Comparison of ENCODE assay signal across 21 mouse cellular contexts in the genomic region with DNA sequence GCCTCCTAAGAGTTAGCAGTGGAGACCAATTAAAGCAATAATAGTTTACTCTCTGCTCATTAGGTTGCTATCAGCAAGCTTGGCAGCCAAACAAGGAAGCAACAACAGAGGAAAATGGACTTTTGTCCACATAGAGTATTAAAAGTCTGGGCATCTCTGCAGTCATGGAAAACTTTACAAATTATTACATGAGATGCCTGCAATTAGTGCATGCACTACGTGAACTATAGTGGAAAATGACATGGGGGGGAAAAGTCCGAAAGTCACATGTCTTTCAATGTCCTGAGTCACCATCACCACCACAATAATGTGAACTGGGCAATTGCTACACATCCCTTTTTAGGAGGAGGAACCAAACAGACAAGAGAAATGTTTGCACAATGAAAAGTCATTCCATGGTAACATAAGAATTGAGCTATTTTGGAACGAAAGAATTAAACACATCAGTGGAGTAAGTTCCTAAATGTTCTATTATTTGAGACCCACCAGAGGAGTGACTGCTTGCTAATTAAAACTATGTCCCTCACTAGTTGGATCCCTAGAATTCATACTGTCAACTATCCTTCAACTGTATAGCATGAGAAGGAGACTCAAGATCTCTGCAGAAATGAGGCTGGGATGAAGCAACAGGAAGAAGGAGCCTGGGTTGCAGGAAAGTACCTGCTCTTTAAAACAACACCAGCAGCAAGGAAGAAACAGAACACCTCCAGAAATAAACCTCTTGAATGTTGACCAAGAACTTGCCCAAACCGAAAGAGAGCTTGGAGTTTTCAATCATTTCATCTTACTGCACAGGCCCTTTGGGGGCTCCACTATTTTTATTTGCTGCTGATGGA. TPM values are rescaled to one million over a fixed set of nuclear protein-coding genes. Genes with fewer than 3 reads are reported as not detected.
DNase-seq lines count a peak whose midpoint lies in the region; ATAC-seq and TF ChIP-seq lines count a peak whose summit lies in the region.
"Had no signal": no experiment of that assay in that cellular context is flagged by ENCODE, and none has a peak within 500 bp of the region (broad histone marks: within the 10 kb centered on the region; RNA-seq: fewer than 3 reads in every experiment).

No protein-coding gene starts in this region.

- H3K9me3 ChIP-seq in lung, postnatal 0 days (ENCODE audit: low read length): no peaks in the 10 kb centered on the region
- H3K9me3 ChIP-seq: embryonic facial prominence, embryonic 12.5 days; heart, embryonic 15.5 days; limb, embryonic 13.5 days; midbrain, embryonic 13.5 days; neural tube, embryonic 13.5 days; stomach, embryonic 15.5 days had no signal

- no peak overlapping the region for H3K4me2 ChIP-seq in lung, postnatal 0 days (replicated peaks; ENCODE audit: low read depth, low read length)
- H3K4me2 ChIP-seq: embryonic facial prominence, embryonic 12.5 days; heart, embryonic 15.5 days; hindbrain, embryonic 14.5 days; limb, embryonic 13.5 days; lung, embryonic 14.5 days; midbrain, embryonic 13.5 days; neural tube, embryonic 13.5 days; stomach, embryonic 15.5 days had no signal

- no peak overlapping the region for H3K27ac ChIP-seq in lung, postnatal 0 days (ENCODE audit: low read length)
- peak overlapping the region; percentile 27; the same call in 1 of the 2 replicates for H3K27ac ChIP-seq in bone marrow, adult 2 months (ENCODE audit: control insufficient read depth, insufficient read depth, low read depth, low read length, poor library complexity)
- H3K27ac ChIP-seq: embryonic facial prominence, embryonic 12.5 days; heart, embryonic 15.5 days; hindbrain, embryonic 14.5 days; limb, embryonic 13.5 days; midbrain, embryonic 13.5 days; neural tube, embryonic 13.5 days; stomach, embryonic 15.5 days had no signal

- H3K4me1 ChIP-seq in lung, postnatal 0 days (ENCODE audit: insufficient read depth, low read depth, low read length): no peaks in the 10 kb centered on the region
- no peaks in the 10 kb centered on the region; the same call in 1 of the 2 replicates for H3K4me1 ChIP-seq in bone marrow, adult 2 months (ENCODE audit: control insufficient read depth, insufficient read depth, low read length)
- H3K4me1 ChIP-seq: embryonic facial prominence, embryonic 12.5 days; limb, embryonic 13.5 days; midbrain, embryonic 13.5 days; neural tube, embryonic 13.5 days; stomach, embryonic 15.5 days had no signal

- no peak overlapping the region for H3K4me3 ChIP-seq in lung, postnatal 0 days (ENCODE audit: low read depth, low read length)
- H3K4me3 ChIP-seq in bone marrow, adult 2 months (replicated peaks; ENCODE audit: control insufficient read depth, low read depth, low read length): no peak overlapping the region
- H3K4me3 ChIP-seq: embryonic facial prominence, embryonic 12.5 days; heart, embryonic 15.5 days; limb, embryonic 13.5 days; midbrain, embryonic 13.5 days; neural tube, embryonic 13.5 days; stomach, embryonic 15.5 days had no signal

- DNase-seq in lung, postnatal 0 days (ENCODE audit: low spot score): peak; percentile 37
- DNase-seq in lung, adult 18-20 months: no peak
- DNase-seq in frontal cortex, adult 2 months (ENCODE audit: extremely low spot score in 1 of 2, low spot score in 1 of 2): no peak
- DNase-seq in embryo, embryonic 10.5 days (ENCODE audit: low spot score): no peak
- DNase-seq: adrenal gland, postnatal 10 days; cerebellum, adult 9-10 months; heart, postnatal 36 days; kidney, adult 9 months; kidney, postnatal 36 days; lung, embryonic 14.5 days; thymus, postnatal 25 days had no signal

- TF ChIP-seq CTCF in lung, postnatal 0 days (IDR thresholded peaks at IDR 0.05): no peak
- TF ChIP-seq CTCF in bone marrow, adult 2 months (IDR thresholded peaks at IDR 0.05; ENCODE audit: control insufficient read depth, insufficient read depth, low read length): no peak

- ATAC-seq in lung, postnatal 0 days: no peak
- peak; percentile 21 for ATAC-seq in inflammation-experienced regulatory T-cells, adult 6 months
- peak; percentile 95 for ATAC-seq in neutrophil, adult 5-6 weeks (ENCODE audit: extremely low read depth, insufficient number of reproducible peaks, low FRiP score, poor library complexity, severe bottlenecking)
- ATAC-seq: midbrain, embryonic 13.5 days had no signal

- no peaks in the 10 kb centered on the region for H3K36me3 ChIP-seq in lung, postnatal 0 days (ENCODE audit: insufficient read depth, low read length)
- H3K36me3 ChIP-seq: embryonic facial prominence, embryonic 12.5 days; heart, embryonic 15.5 days; limb, embryonic 13.5 days; midbrain, embryonic 13.5 days; neural tube, embryonic 13.5 days; stomach, embryonic 15.5 days had no signal

- no peak for TF ChIP-seq EP300 in lung, postnatal 0 days (IDR thresholded peaks at IDR 0.05)

- no peak overlapping the region for H3K9ac ChIP-seq in lung, postnatal 0 days (replicated peaks; ENCODE audit: low read depth)
- H3K9ac ChIP-seq: embryonic facial prominence, embryonic 12.5 days; heart, embryonic 15.5 days; hindbrain, embryonic 14.5 days; limb, embryonic 13.5 days; lung, embryonic 14.5 days; midbrain, embryonic 13.5 days; neural tube, embryonic 13.5 days; stomach, embryonic 15.5 days had no signal

- WGBS in lung, postnatal 0 days: 82% methylated on average over 4 of the region's 4 CpGs
- WGBS in bone marrow, adult 2 months: 36% methylated on average over 4 of the region's 4 CpGs

- no peaks in the 10 kb centered on the region for H3K27me3 ChIP-seq in lung, postnatal 0 days (replicated peaks; ENCODE audit: insufficient read depth, low read length)
- H3K27me3 ChIP-seq: embryonic facial prominence, embryonic 12.5 days; heart, embryonic 15.5 days; limb, embryonic 13.5 days; midbrain, embryonic 13.5 days; neural tube, embryonic 13.5 days; stomach, embryonic 15.5 days had no signal

- no peak for TF ChIP-seq POLR2A in bone marrow, adult 2 months (IDR thresholded peaks at IDR 0.05; ENCODE audit: borderline replicate concordance, control insufficient read depth, low read depth, low read length)

RNA-seq across cellular contexts. Expression of a gene that starts 16.1 kb away (rescaled TPM):
- polyA plus RNA-seq in lung, postnatal 0 days (2015; fragmentation: Nextera tagmentation; extraction: Ambion mirVana): 277 and 282 TPM in 2 replicates
- 25.7 and 54.1 TPM in 2 replicates for polyA plus RNA-seq in bone marrow, adult 2 months (2011; ENCODE audit: insufficient read depth, insufficient read length, low replicate concordance, missing spikeins)
- polyA plus RNA-seq in inflammation-experienced regulatory T-cells, adult 6 months (2017; shearing (Covaris generic)): 100 to 1,000 TPM; 144 to 179 (median 149) TPM
- total RNA-seq in neutrophil, adult 5-6 weeks (2017): 216 and 258 TPM in 2 replicates
- 352 and 359 TPM in 2 replicates for polyA plus RNA-seq in frontal cortex, adult 2 months (2012; rRNA removed)
